Mouse (Mus musculus): ENCODE data around the gene Rnf167.
A peak's percentile ranks its signal among the peaks of the same experiment; 100 is the strongest.

Gene Rnf167

GRCm38 (mm10) chr11:70678576-70678975 lies 31.5 kb downstream of the Rnf167 start:
- no peak for DNase-seq

DNA sequence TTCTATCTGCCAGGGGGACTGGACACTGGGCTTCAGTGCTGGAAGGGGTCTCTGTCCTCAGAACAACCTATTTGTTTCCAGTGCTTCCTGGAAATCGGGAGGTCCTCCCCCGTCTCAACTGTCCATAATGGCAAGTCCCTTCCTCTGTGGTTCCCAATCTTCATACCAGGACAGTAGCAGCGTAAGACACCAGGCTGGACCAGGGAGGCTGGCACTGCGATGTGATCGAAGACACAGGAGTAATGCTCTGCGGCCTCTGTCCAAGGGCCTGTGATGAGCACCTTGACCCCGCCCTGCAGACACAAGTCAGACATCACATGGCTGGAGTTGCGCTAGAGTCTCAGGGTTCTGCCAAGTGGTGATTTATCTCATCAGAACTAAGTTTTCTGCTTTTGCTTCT lies 32.3 kb downstream of the Rnf167 start:
- DNase-seq, result no peak

DNA sequence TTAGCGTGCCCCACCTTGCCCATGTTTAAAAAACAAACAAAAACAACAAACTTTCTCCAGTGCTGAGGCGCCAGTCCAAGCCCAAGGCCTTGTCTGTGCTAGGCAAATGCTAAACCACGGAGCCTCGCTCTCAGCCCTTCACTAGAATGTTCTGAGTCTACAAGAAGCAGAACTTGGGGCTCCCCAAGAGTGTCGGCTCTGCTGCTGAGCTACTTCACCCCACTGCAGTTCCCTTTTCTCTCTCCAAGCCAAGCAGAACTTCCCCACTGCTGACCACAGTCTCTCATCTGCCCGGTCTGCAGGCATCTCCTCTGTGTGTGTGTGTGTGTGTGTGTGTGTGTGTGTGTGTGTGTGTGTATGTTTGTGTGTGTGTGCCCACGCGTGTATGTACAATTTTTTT lies 32.9 kb downstream of the Rnf167 start:
- no peak for DNase-seq

- DNase-seq, result no peak
Measured at GRCm38 (mm10) chr11:70681170-70681569, 34.1 kb downstream of the Rnf167 start.

DNA sequence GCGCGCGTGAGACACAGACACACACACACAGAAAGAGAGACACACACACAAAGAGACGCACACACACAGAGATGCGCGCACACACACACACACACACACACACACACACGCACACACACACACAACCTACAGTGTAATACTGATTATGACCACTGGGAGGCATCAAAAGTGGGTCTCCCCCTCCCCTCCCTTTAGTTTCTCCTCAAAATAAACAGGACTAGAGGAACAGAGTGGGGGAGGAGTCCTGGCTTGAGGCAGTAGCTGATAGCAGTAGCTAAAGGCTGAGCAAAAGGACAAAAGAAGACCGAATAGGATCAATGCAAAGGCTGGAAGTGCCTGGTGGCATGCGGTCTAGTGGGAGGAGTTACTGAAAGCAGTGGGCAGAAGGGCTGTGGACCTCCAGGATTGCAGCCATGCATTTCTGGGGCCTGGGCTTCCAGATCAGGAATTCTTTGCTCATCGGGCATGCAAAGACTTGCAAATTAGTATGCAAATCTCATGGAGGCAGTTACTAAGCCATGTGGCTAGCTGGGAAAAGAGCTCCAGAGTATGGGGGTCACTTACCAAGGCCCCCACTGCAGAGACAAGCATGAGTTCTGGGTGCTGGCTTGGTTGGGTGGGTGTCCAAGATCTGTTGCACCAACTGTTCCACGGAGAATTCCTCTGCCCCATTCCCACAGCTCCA lies 35.0 kb downstream of the Rnf167 start:
- DNase-seq, result no peak

GRCm38 (mm10) chr11:70683640-70684039 lies 36.6 kb downstream of the Rnf167 start:
- DNase-seq, result no peak

GRCm38 (mm10) chr11:70686901-70687566 lies 40.0 kb downstream of the Rnf167 start:
- no peak for DNase-seq

GRCm38 (mm10) chr11:70687601-70688199 lies 40.7 kb downstream of the Rnf167 start, which contains the start of gene Camta2:
Gene Camta2, minus strand, starts transcription at chr11:70688105.
- peak; percentile 82 for DNase-seq

GRCm38 (mm10) chr11:70688372-70688771 lies 41.3 kb downstream of the Rnf167 start:
- no peak for DNase-seq

- peak; percentile 58 for DNase-seq
Measured at GRCm38 (mm10) chr11:70689578-70689977, 42.5 kb downstream of the Rnf167 start.

DNA sequence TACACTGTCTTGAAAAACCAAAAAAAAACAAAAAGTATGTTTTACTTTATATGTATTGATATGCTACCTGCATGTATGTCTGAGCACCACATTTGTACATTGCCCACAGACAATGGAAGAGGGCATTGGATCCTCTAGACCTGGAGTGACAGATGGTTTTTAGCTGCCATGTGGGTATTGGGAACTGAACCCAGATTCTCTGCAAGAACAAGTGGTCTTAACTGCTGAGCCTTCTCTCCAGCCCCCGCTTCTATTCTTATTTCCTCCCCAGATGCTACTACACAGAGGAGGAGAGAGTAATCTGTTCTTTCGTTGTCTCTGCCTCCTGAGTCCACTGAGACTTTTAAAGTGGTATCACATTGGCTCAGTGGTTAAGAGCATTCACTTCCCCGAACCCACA lies 46.5 kb downstream of the Rnf167 start:
- DNase-seq, result no peak

- no peak for DNase-seq
Measured at GRCm38 (mm10) chr11:70697376-70697775, 50.3 kb downstream of the Rnf167 start.

GRCm38 (mm10) chr11:70699051-70699450 lies 52.0 kb downstream of the Rnf167 start:
- no peak for DNase-seq

GRCm38 (mm10) chr11:70699722-70700556 lies 52.9 kb downstream of the Rnf167 start, which contains the start of the genes Inca1 and Kif1c:
Gene Inca1, minus strand, starts transcription at chr11:70700155.
Gene Kif1c, plus strand, starts transcription at chr11:70700548.
- DNase-seq, result peak; percentile 94

DNA sequence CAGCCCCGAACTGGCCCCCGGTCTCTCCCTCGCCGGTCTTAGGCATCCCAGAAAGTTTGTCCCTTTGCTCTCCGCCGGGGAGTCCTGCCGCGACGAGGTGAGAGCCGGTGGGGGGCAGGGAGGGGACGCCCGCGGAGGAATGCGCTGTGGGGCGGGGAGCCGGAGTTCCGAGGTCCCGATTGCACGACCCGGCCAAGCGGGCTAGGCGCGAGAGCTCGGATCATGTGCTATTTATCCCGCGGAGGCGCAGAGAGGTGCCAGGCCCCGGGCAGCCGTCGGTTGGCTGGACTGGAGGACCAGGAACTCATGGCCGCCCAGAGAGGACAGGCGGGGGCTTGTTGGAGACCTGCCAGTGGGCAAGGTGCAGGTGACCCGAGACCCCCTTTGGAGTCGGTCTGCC lies 53.6 kb downstream of the Rnf167 start:
- DNase-seq, result peak; percentile 85
